Mouse (Mus musculus): ENCODE results near the gene Rps6kb2. TPM values are rescaled to one million over a fixed set of nuclear protein-coding genes. Genes with fewer than 3 reads are reported as not detected.
A peak's percentile ranks its signal among the peaks of the same experiment; 100 is the strongest.

Gene Rps6kb2
- 51.6 and 52.7 TPM in 2 replicates for polyA plus RNA-seq (2015; fragmentation: Nextera tagmentation; extraction: Ambion mirVana)

DNA sequence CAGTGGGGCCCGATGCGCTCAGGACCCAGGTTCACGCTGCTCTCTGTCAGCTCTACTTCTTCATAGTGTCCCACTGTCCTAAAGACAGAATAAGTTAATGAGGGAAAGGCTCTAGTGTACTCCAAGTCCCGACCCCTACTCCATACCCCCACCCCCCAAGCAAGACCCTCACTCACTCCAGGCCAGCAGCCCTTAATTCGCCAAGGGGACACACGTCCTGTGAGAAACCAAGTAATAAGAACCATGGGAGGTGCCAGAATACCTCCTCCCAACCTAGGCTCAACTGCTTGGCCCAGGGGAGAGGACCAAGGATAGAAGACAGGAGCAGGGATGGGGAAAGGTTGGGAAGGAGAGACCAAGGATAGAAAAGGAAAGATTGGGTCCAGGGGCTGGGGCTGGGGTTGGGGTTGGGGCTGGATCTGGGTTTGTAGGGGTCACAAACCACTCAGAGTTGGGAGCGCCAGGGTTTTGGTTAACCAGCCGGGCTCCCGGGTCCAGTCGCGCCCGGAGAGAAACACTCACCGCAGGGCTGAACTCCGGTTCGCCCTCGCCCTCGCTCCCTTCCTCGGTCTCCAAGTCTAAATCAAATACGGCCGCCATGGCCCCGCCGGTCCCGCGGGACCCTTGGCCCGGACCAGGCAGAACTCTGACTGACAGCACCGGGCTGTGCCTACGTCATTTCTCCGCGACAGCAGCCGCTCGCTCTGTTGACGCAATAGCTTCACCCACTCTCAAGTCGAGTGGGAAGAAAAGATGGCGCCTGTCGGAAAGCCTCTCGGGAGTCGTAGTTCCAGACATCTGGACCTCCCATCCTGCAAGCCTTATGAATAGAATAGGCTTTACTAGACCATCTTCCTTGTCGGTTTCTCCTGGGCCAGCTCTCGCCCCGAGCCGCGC is at the start of gene Rps6kb2:
Rps6kb2 (minus strand) TSS at position 709 of the 897 bp plus-strand sequence.
- H3K9ac ChIP-seq (ENCODE audit: low read length) = peak within 1 kb of the TSS; percentile 89
- H3K36me3 ChIP-seq (ENCODE audit: control insufficient read depth, insufficient read depth, low read length) = peaks cover 18% of the 10 kb centered on the region
- 5% methylated on average over 40 of the region's 42 CpGs for WGBS
- H3K4me1 ChIP-seq (replicated peaks; ENCODE audit: control insufficient read depth, insufficient read depth, low read length) = peaks cover 12% of the 10 kb centered on the region
- H3K27ac ChIP-seq (ENCODE audit: low read length) = peak within 1 kb of the TSS; percentile 69
- H3K27me3 ChIP-seq (ENCODE audit: control insufficient read depth, insufficient read depth, low read depth, low read length) = no peaks in the 10 kb centered on the region
- H3K4me2 ChIP-seq (ENCODE audit: low read depth, low read length) = peak within 1 kb of the TSS; percentile 99
- H3K9me3 ChIP-seq (ENCODE audit: control insufficient read depth, low read length) = no peaks in the 10 kb centered on the region
- peak within 1 kb of the TSS; percentile 84 for H3K4me3 ChIP-seq (ENCODE audit: low read length)
- peak; percentile 93 for ATAC-seq (ENCODE audit: low read depth)

DNA sequence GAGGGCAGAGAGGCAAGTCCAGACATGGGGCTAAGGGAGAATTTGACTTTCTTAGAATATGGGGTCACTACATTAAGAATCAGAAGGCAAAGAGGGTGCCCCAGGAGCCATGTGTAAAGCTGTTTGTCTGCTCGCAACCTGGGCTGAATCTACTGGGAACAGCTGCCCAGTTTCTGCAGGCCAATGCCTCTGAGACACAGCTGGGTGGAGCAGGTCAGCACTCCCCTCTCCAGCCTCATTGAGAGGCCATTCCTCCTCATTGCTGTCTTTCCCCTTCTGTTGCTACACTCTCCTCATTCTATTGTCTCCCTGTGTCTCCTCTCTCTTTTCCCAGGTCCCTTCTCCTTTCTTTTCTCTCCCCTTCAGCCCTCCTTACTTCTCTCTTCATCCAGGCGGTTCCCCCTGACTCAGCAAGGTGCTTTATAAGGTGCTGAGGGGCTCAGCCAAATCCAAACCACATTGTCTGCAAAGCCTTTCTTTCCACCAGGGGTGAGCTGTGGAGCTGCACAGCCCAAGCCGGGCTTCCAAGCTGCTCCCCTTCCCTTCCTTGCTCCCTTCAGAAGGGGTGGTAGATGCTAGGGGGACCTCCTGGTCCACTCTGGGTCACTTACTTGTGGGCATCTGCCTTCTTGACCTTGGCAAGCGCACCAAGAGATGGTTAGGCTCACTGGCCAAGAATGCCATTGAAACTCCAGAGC is 48.9 kb upstream of the Rps6kb2 start:
- H3K27ac ChIP-seq (ENCODE audit: low read length) = no peak overlapping the region
- H3K27me3 ChIP-seq (ENCODE audit: control insufficient read depth, insufficient read depth, low read depth, low read length) = no peaks in the 10 kb centered on the region
- H3K9me3 ChIP-seq (ENCODE audit: control insufficient read depth, low read length) = no peaks in the 10 kb centered on the region
- no peak overlapping the region for H3K4me2 ChIP-seq (ENCODE audit: low read depth, low read length)
- ATAC-seq (ENCODE audit: low read depth) = no peak
- H3K36me3 ChIP-seq (ENCODE audit: control insufficient read depth, insufficient read depth, low read length) = no peaks in the 10 kb centered on the region
- H3K4me3 ChIP-seq (ENCODE audit: low read length) = no peak overlapping the region
- H3K4me1 ChIP-seq (replicated peaks; ENCODE audit: control insufficient read depth, insufficient read depth, low read length) = peaks cover 32% of the 10 kb centered on the region
- H3K9ac ChIP-seq (ENCODE audit: low read length) = no peak overlapping the region
- WGBS = 47% methylated on average over 4 of the region's 4 CpGs

- WGBS = 57% methylated on average over 5 of the region's 5 CpGs
- H3K4me1 ChIP-seq (replicated peaks; ENCODE audit: control insufficient read depth, insufficient read depth, low read length) = peaks cover 14% of the 10 kb centered on the region
- peaks cover 6% of the 10 kb centered on the region for H3K27me3 ChIP-seq (ENCODE audit: control insufficient read depth, insufficient read depth, low read depth, low read length)
Measured at GRCm38 (mm10) chr19:4208563-4208962, 45.4 kb upstream of the Rps6kb2 start.

GRCm38 (mm10) chr19:4206971-4207370 is 43.8 kb upstream of the Rps6kb2 start:
- Histone ChIP-seq H3K27me3 (ENCODE audit: control insufficient read depth, insufficient read depth, low read depth, low read length) (peaks cover 6% of the 10 kb centered on the region), H3K4me1 (replicated peaks; ENCODE audit: control insufficient read depth, insufficient read depth, low read length) (peaks cover 10% of the 10 kb centered on the region), H3K4me2 (ENCODE audit: low read depth, low read length) (no peak overlapping the region), H3K9ac (ENCODE audit: low read length) (0 out of 2 replicates have a peak overlapping the region, but pooled peaks have one; percentile 13), H3K9me3 (ENCODE audit: control insufficient read depth, low read length) (no peaks in the 10 kb centered on the region), H3K27ac (ENCODE audit: low read length) (no peak overlapping the region), H3K36me3 (ENCODE audit: control insufficient read depth, insufficient read depth, low read length) (no peaks in the 10 kb centered on the region), H3K4me3 (ENCODE audit: low read length) (no peak overlapping the region)
- ATAC-seq (ENCODE audit: low read depth) = peak; percentile 71; the same call in 1 of the 2 replicates
- 0% methylated on average over 2 of the region's 2 CpGs for WGBS

More at GRCm38 (mm10) chr19:4208563-4208962, 45.4 kb upstream of the Rps6kb2 start:
- Histone ChIP-seq H3K4me2 (ENCODE audit: low read depth, low read length) (no peak overlapping the region), H3K4me3 (ENCODE audit: low read length) (no peak overlapping the region), H3K9ac (ENCODE audit: low read length) (no peak overlapping the region), H3K27ac (ENCODE audit: low read length) (no peak overlapping the region), H3K9me3 (ENCODE audit: control insufficient read depth, low read length) (no peaks in the 10 kb centered on the region), H3K36me3 (ENCODE audit: control insufficient read depth, insufficient read depth, low read length) (no peaks in the 10 kb centered on the region)
- ATAC-seq (ENCODE audit: low read depth) = no peak

- no peak overlapping the region for H3K9ac ChIP-seq (ENCODE audit: low read length)
- H3K4me3 ChIP-seq (ENCODE audit: low read length) = no peak overlapping the region
- H3K9me3 ChIP-seq (ENCODE audit: control insufficient read depth, low read length) = no peaks in the 10 kb centered on the region
- H3K36me3 ChIP-seq (ENCODE audit: control insufficient read depth, insufficient read depth, low read length) = no peaks in the 10 kb centered on the region
- H3K4me1 ChIP-seq (replicated peaks; ENCODE audit: control insufficient read depth, insufficient read depth, low read length) = peaks cover 20% of the 10 kb centered on the region
- no peak overlapping the region for H3K4me2 ChIP-seq (ENCODE audit: low read depth, low read length)
- H3K27ac ChIP-seq (ENCODE audit: low read length) = no peak overlapping the region
- H3K27me3 ChIP-seq (ENCODE audit: control insufficient read depth, insufficient read depth, low read depth, low read length) = peaks cover 6% of the 10 kb centered on the region
- ATAC-seq (ENCODE audit: low read depth) = no peak
- WGBS = 51% methylated on average over 4 of the region's 4 CpGs
Measured at GRCm38 (mm10) chr19:4204889-4205288, 41.7 kb upstream of the Rps6kb2 start.

- no peaks in the 10 kb centered on the region for H3K9me3 ChIP-seq (ENCODE audit: control insufficient read depth, low read length)
- H3K27ac ChIP-seq (ENCODE audit: low read length) = peak overlapping the region; percentile 66
- no peak overlapping the region for H3K9ac ChIP-seq (ENCODE audit: low read length)
- no peak overlapping the region for H3K4me3 ChIP-seq (ENCODE audit: low read length)
- WGBS = 57% methylated on average over 13 of the region's 13 CpGs
- ATAC-seq (ENCODE audit: low read depth) = no peak
- H3K36me3 ChIP-seq (ENCODE audit: control insufficient read depth, insufficient read depth, low read length) = peaks cover 4% of the 10 kb centered on the region; the same call in 1 of the 2 replicates
- no peak overlapping the region for H3K4me2 ChIP-seq (ENCODE audit: low read depth, low read length)
- peaks cover 20% of the 10 kb centered on the region for H3K4me1 ChIP-seq (replicated peaks; ENCODE audit: control insufficient read depth, insufficient read depth, low read length)
- peaks cover 6% of the 10 kb centered on the region for H3K27me3 ChIP-seq (ENCODE audit: control insufficient read depth, insufficient read depth, low read depth, low read length)
Measured at GRCm38 (mm10) chr19:4203604-4204326, 40.6 kb upstream of the Rps6kb2 start.

GRCm38 (mm10) chr19:4203148-4203547 is 40.0 kb upstream of the Rps6kb2 start:
- Histone ChIP-seq H3K4me1 (replicated peaks; ENCODE audit: control insufficient read depth, insufficient read depth, low read length) (peaks cover 20% of the 10 kb centered on the region), H3K9me3 (ENCODE audit: control insufficient read depth, low read length) (no peaks in the 10 kb centered on the region), H3K4me2 (ENCODE audit: low read depth, low read length) (no peak overlapping the region), H3K4me3 (ENCODE audit: low read length) (no peak overlapping the region), H3K36me3 (ENCODE audit: control insufficient read depth, insufficient read depth, low read length) (peaks cover 4% of the 10 kb centered on the region; the same call in 1 of the 2 replicates), H3K27me3 (ENCODE audit: control insufficient read depth, insufficient read depth, low read depth, low read length) (peaks cover 6% of the 10 kb centered on the region), H3K9ac (ENCODE audit: low read length) (0 out of 2 replicates have a peak overlapping the region, but pooled peaks have one; percentile 11), H3K27ac (ENCODE audit: low read length) (peak overlapping the region; percentile 66; the same call in 1 of the 2 replicates)
- WGBS = 64% methylated on average over 3 of the region's 3 CpGs
- no peak for ATAC-seq (ENCODE audit: low read depth)

- ATAC-seq (ENCODE audit: low read depth) = no peak
- WGBS = 23% methylated on average over 7 of the region's 7 CpGs
Measured at GRCm38 (mm10) chr19:4202149-4202548, 39.0 kb upstream of the Rps6kb2 start.

More at GRCm38 (mm10) chr19:4202149-4202548, 39.0 kb upstream of the Rps6kb2 start:
- peak overlapping the region; percentile 99 for H3K4me2 ChIP-seq (ENCODE audit: low read depth, low read length)
- H3K4me3 ChIP-seq (ENCODE audit: low read length) = peak overlapping the region; percentile 84
- H3K9me3 ChIP-seq (ENCODE audit: control insufficient read depth, low read length) = no peaks in the 10 kb centered on the region
- peaks cover 9% of the 10 kb centered on the region for H3K36me3 ChIP-seq (ENCODE audit: control insufficient read depth, insufficient read depth, low read length)
- H3K4me1 ChIP-seq (replicated peaks; ENCODE audit: control insufficient read depth, insufficient read depth, low read length) = peaks cover 20% of the 10 kb centered on the region
- H3K9ac ChIP-seq (ENCODE audit: low read length) = peak overlapping the region; percentile 86
- peak overlapping the region; percentile 45; the same call in 1 of the 2 replicates for H3K27ac ChIP-seq (ENCODE audit: low read length)
- peaks cover 6% of the 10 kb centered on the region for H3K27me3 ChIP-seq (ENCODE audit: control insufficient read depth, insufficient read depth, low read depth, low read length)

Measured in lung, embryonic 16.5 days (tissue).